Mouse (Mus musculus): ENCODE measurements around the gene Psen2. TPM values are rescaled to one million over a fixed set of nuclear protein-coding genes. Genes with fewer than 3 reads are reported as not detected.

Psen2 gene
- total and polyA plus RNA-seq, 3 experiments, result 19.4 to 126 (median 20.2) TPM

- peak; percentile 69 for TF ChIP-seq CTCF (IDR thresholded peaks at IDR 0.05; ENCODE audit: low read depth, low read length)
- TF ChIP-seq POLR2AphosphoS5 (IDR thresholded peaks at IDR 0.05; ENCODE audit: insufficient replicate concordance, low read depth, low read length), result no peak
- TF ChIP-seq TAL1 (conservative IDR thresholded peaks at IDR 0.05; ENCODE audit: low read depth, low read length), result no peak
- no peak for TF ChIP-seq GATA1 (IDR thresholded peaks at IDR 0.05; ENCODE audit: borderline replicate concordance, low read length)
- no peak for TF ChIP-seq GATA2 (IDR thresholded peaks at IDR 0.05; ENCODE audit: borderline replicate concordance, low read depth, low read length)
- H3K36me3 ChIP-seq (replicated peaks), result no peaks in the 10 kb centered on the region
- 0 out of 2 replicates have a peak, but pooled peaks cover 4% of the 10 kb centered on the region for H3K27me3 ChIP-seq (ENCODE audit: insufficient read depth, low read length)
- peak; percentile 76 for ATAC-seq (ENCODE audit: extremely low read depth, insufficient number of reproducible peaks, low FRiP score, poor library complexity, severe bottlenecking)
- no peak for DNase-seq (ENCODE audit: low spot score)
- no peak overlapping the region for H3K4me3 ChIP-seq (ENCODE audit: low read depth, low read length)
- H3K4me1 ChIP-seq (ENCODE audit: insufficient read depth, low read depth, low read length), result peaks cover 45% of the 10 kb centered on the region
- H3K9me3 ChIP-seq (replicated peaks), result no peaks in the 10 kb centered on the region
Measured at GRCm38 (mm10) chr1:180268249-180269031, 5.2 kb upstream of the Psen2 start.

- Histone ChIP-seq H3K36me3 (replicated peaks) (no peaks in the 10 kb centered on the region), H3K9me3 (replicated peaks) (no peaks in the 10 kb centered on the region), H3K27me3 (ENCODE audit: insufficient read depth, low read length) (0 out of 2 replicates have a peak, but pooled peaks cover 4% of the 10 kb centered on the region), H3K4me3 (ENCODE audit: low read depth, low read length) (no peak overlapping the region), H3K4me1 (ENCODE audit: insufficient read depth, low read depth, low read length) (peaks cover 56% of the 10 kb centered on the region)
- no peak for TF ChIP-seq GATA2 (IDR thresholded peaks at IDR 0.05; ENCODE audit: borderline replicate concordance, low read depth, low read length)
- no peak for TF ChIP-seq TAL1 (conservative IDR thresholded peaks at IDR 0.05; ENCODE audit: low read depth, low read length)
- TF ChIP-seq CTCF (IDR thresholded peaks at IDR 0.05; ENCODE audit: low read depth, low read length), result no peak
- TF ChIP-seq POLR2AphosphoS5 (IDR thresholded peaks at IDR 0.05; ENCODE audit: insufficient replicate concordance, low read depth, low read length), result no peak
- TF ChIP-seq GATA1 (IDR thresholded peaks at IDR 0.05; ENCODE audit: borderline replicate concordance, low read length), result no peak
- no peak for ATAC-seq (ENCODE audit: extremely low read depth, insufficient number of reproducible peaks, low FRiP score, poor library complexity, severe bottlenecking)
- DNase-seq (ENCODE audit: low spot score), result no peak
Measured at GRCm38 (mm10) chr1:180267151-180267550, 3.9 kb upstream of the Psen2 start.

- Histone ChIP-seq H3K9me3 (replicated peaks) (no peaks in the 10 kb centered on the region), H3K27me3 (ENCODE audit: insufficient read depth, low read length) (0 out of 2 replicates have a peak, but pooled peaks cover 4% of the 10 kb centered on the region), H3K36me3 (replicated peaks) (no peaks in the 10 kb centered on the region), H3K4me3 (ENCODE audit: low read depth, low read length) (no peak overlapping the region), H3K4me1 (ENCODE audit: insufficient read depth, low read depth, low read length) (peaks cover 73% of the 10 kb centered on the region)
- DNase-seq (ENCODE audit: low spot score) (no peak), ATAC-seq (ENCODE audit: extremely low read depth, insufficient number of reproducible peaks, low FRiP score, poor library complexity, severe bottlenecking) (no peak)
- TF ChIP-seq TAL1 (conservative IDR thresholded peaks at IDR 0.05; ENCODE audit: low read depth, low read length) (no peak), POLR2AphosphoS5 (IDR thresholded peaks at IDR 0.05; ENCODE audit: insufficient replicate concordance, low read depth, low read length) (no peak), GATA1 (IDR thresholded peaks at IDR 0.05; ENCODE audit: borderline replicate concordance, low read length) (no peak), CTCF (IDR thresholded peaks at IDR 0.05; ENCODE audit: low read depth, low read length) (no peak), GATA2 (IDR thresholded peaks at IDR 0.05; ENCODE audit: borderline replicate concordance, low read depth, low read length) (no peak)
Measured at GRCm38 (mm10) chr1:180265399-180265798, 2.2 kb upstream of the Psen2 start.

GRCm38 (mm10) chr1:180264851-180265250, 1.6 kb upstream of the Psen2 start:
- TF ChIP-seq TAL1 (conservative IDR thresholded peaks at IDR 0.05; ENCODE audit: low read depth, low read length), result no peak
- TF ChIP-seq POLR2AphosphoS5 (IDR thresholded peaks at IDR 0.05; ENCODE audit: insufficient replicate concordance, low read depth, low read length), result no peak
- ATAC-seq (ENCODE audit: extremely low read depth, insufficient number of reproducible peaks, low FRiP score, poor library complexity, severe bottlenecking) (no peak), DNase-seq (ENCODE audit: low spot score) (no peak)
- H3K36me3 ChIP-seq (replicated peaks), result no peaks in the 10 kb centered on the region
- no peak overlapping the region for H3K4me3 ChIP-seq (ENCODE audit: low read depth, low read length)
- 0 out of 2 replicates have a peak, but pooled peaks cover 4% of the 10 kb centered on the region for H3K27me3 ChIP-seq (ENCODE audit: insufficient read depth, low read length)
- H3K4me1 ChIP-seq (ENCODE audit: insufficient read depth, low read depth, low read length), result peaks cover 76% of the 10 kb centered on the region
- no peaks in the 10 kb centered on the region for H3K9me3 ChIP-seq (replicated peaks)

GRCm38 (mm10) chr1:180264389-180264788, 1.2 kb upstream of the Psen2 start:
- H3K9me3 ChIP-seq (replicated peaks), result no peaks in the 10 kb centered on the region
- peaks cover 81% of the 10 kb centered on the region for H3K4me1 ChIP-seq (ENCODE audit: insufficient read depth, low read depth, low read length)
- ATAC-seq (ENCODE audit: extremely low read depth, insufficient number of reproducible peaks, low FRiP score, poor library complexity, severe bottlenecking), result no peak
- no peak for DNase-seq (ENCODE audit: low spot score)
- H3K36me3 ChIP-seq (replicated peaks), result no peaks in the 10 kb centered on the region
- no peak overlapping the region for H3K4me3 ChIP-seq (ENCODE audit: low read depth, low read length)
- 0 out of 2 replicates have a peak, but pooled peaks cover 4% of the 10 kb centered on the region for H3K27me3 ChIP-seq (ENCODE audit: insufficient read depth, low read length)
- TF ChIP-seq POLR2AphosphoS5 (IDR thresholded peaks at IDR 0.05; ENCODE audit: insufficient replicate concordance, low read depth, low read length), result no peak
- TF ChIP-seq GATA1 (IDR thresholded peaks at IDR 0.05; ENCODE audit: borderline replicate concordance, low read length), result no peak
- no peak for TF ChIP-seq TAL1 (conservative IDR thresholded peaks at IDR 0.05; ENCODE audit: low read depth, low read length)
- no peak for TF ChIP-seq GATA2 (IDR thresholded peaks at IDR 0.05; ENCODE audit: borderline replicate concordance, low read depth, low read length)
- TF ChIP-seq CTCF (IDR thresholded peaks at IDR 0.05; ENCODE audit: low read depth, low read length), result no peak

GRCm38 (mm10) chr1:180261857-180262570, 1.2 kb downstream of the Psen2 start:
- TF ChIP-seq TAL1 (conservative IDR thresholded peaks at IDR 0.05; ENCODE audit: low read depth, low read length), result peak; percentile 19; the same call in 1 of the 2 replicates
- TF ChIP-seq GATA1 (IDR thresholded peaks at IDR 0.05; ENCODE audit: borderline replicate concordance, low read length), result no peak
- peak overlapping the region; percentile 57; the same call in 1 of the 2 replicates for H3K4me3 ChIP-seq (ENCODE audit: low read depth, low read length)
- peaks cover 76% of the 10 kb centered on the region for H3K4me1 ChIP-seq (ENCODE audit: insufficient read depth, low read depth, low read length)
- peaks cover 3% of the 10 kb centered on the region for H3K9me3 ChIP-seq (replicated peaks)
- no peak for DNase-seq (ENCODE audit: low spot score)
- 0 out of 2 replicates have a peak, but pooled peaks cover 1% of the 10 kb centered on the region for H3K27me3 ChIP-seq (ENCODE audit: insufficient read depth, low read length)
- ATAC-seq (ENCODE audit: extremely low read depth, insufficient number of reproducible peaks, low FRiP score, poor library complexity, severe bottlenecking), result peak; percentile 74
- no peaks in the 10 kb centered on the region for H3K36me3 ChIP-seq (replicated peaks)

All from G1E (cell line).